ENCODE assay signal across 16 mouse cellular contexts in the genomic region with DNA sequence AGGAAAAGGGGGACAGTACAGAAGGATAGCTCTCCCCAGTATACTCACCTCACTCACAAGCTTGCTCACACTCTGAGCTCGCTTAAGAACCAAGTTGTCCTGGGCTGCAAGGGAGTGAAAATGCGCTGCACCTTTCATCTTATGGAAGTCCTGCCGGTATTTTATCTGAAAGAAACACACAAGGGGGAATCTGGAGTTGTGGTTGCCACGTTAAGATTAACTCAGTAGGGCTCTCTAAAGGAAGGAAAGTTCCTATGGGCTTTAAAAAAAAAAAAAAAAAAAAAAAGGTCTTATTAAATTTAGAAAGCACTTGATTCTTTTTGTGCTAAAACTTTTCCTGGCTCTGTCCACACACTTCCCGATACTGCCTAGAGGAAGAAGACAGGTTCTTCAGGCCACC. TPM values are rescaled to one million over a fixed set of nuclear protein-coding genes. Genes with fewer than 3 reads are reported as not detected.
"Had no signal": no experiment of that assay in that cellular context is flagged by ENCODE, and none has a peak within 500 bp of the region (broad histone marks: within the 10 kb centered on the region; RNA-seq: fewer than 3 reads in every experiment).

No protein-coding gene starts in this region.

- H3K9me3 ChIP-seq: limb, embryonic 15.5 days; liver, embryonic 12.5 days; megakaryocyte, embryonic 14.5 days; midbrain, embryonic 15.5 days; neural tube, embryonic 12.5 days had no signal

- H3K27ac ChIP-seq: limb, embryonic 15.5 days; liver, embryonic 12.5 days; macrophage; midbrain, embryonic 15.5 days; neural tube, embryonic 12.5 days; stomach, postnatal 0 days had no signal

- DNase-seq: kidney, postnatal 25 days; layer of hippocampus, postnatal 36 days; lung, embryonic 14.5 days; lung, postnatal 10 days; thymus, adult 18-20 months; thymus, postnatal 14 days had no signal

- H3K27me3 ChIP-seq: limb, embryonic 15.5 days; midbrain, embryonic 15.5 days; neural tube, embryonic 12.5 days had no signal

- H3K4me1 ChIP-seq: midbrain, embryonic 15.5 days; neural tube, embryonic 12.5 days had no signal

- H3K9ac ChIP-seq: limb, embryonic 15.5 days; liver, embryonic 12.5 days; lung, embryonic 14.5 days; midbrain, embryonic 15.5 days; neural tube, embryonic 12.5 days had no signal

- H3K4me3 ChIP-seq: limb, embryonic 15.5 days; liver, embryonic 12.5 days; megakaryocyte, embryonic 14.5 days; midbrain, embryonic 15.5 days; neural tube, embryonic 12.5 days had no signal

- H3K4me2 ChIP-seq: limb, embryonic 15.5 days; liver, embryonic 12.5 days; lung, embryonic 14.5 days; midbrain, embryonic 11.5 days; midbrain, embryonic 15.5 days; neural tube, embryonic 12.5 days had no signal

- ATAC-seq: liver, embryonic 12.5 days; midbrain, embryonic 15.5 days had no signal

- H3K36me3 ChIP-seq: limb, embryonic 15.5 days; liver, embryonic 12.5 days; midbrain, embryonic 15.5 days; neural tube, embryonic 12.5 days had no signal

RNA-seq across cellular contexts. Expression of a gene that starts 11.8 kb away (rescaled TPM):
- total RNA-seq: monocyte, adult 5-6 weeks; neutrophil, adult 5-6 weeks had no signal
